Mouse (Mus musculus) spleen, adult 2 months (tissue): ENCODE results near the gene Trappc4. TPM values are rescaled to one million over a fixed set of nuclear protein-coding genes. Genes with fewer than 3 reads are reported as not detected.

ENCODE experiments used
- DNase-seq, 2 experiments: peaks; one replicate each; pipeline versions ENCODE4 v3.0.0 to v3.0.0-alpha.2; 2012 to 2021; ENCODE audit warnings: low spot score in 2 of 2, low read depth in 1 of 2
- H3K27ac ChIP-seq: fragments of 200-500 bp; 2 replicates; pipeline ENCODE4 v1.5.1; 2012; ENCODE audit warnings: low read length, inconsistent platforms; ENCODE audit not compliant: insufficient read depth
- H3K27me3 ChIP-seq: fragments of 200-500 bp; 2 replicates; pipeline ENCODE4 v1.6.1; 2012; ENCODE audit warnings: mild to moderate bottlenecking, moderate library complexity, low read length, inconsistent platforms; ENCODE audit not compliant: control insufficient read depth, insufficient read depth
- H3K36me3 ChIP-seq: fragments of 200-500 bp; 2 replicates; pipeline ENCODE4 v1.6.1; 2012; ENCODE audit warnings: mild to moderate bottlenecking, low read length, inconsistent platforms; ENCODE audit not compliant: control insufficient read depth, insufficient read depth
- H3K4me1 ChIP-seq: fragments of 200-500 bp; 2 replicates; pipeline ENCODE4 v1.6.1; 2011; ENCODE audit warnings: inconsistent platforms; ENCODE audit not compliant: control insufficient read depth, insufficient read depth, insufficient read length
- H3K4me3 ChIP-seq: fragments of 200-500 bp; 2 replicates; pipeline ENCODE4 v1.5.1; 2011; ENCODE audit warnings: mild to moderate bottlenecking, inconsistent platforms; ENCODE audit not compliant: insufficient read depth, insufficient read length; ENCODE audit errors: extremely low read depth
- CTCF ChIP-seq: fragments of 200-500 bp; IDR thresholded peaks from 2 replicates; pipeline ENCODE4 v1.5.1; 2011; ENCODE audit warnings: mild to moderate bottlenecking, inconsistent platforms; ENCODE audit not compliant: insufficient read depth, insufficient read length, insufficient replicate concordance; ENCODE audit errors: extremely low read depth
- POLR2A ChIP-seq: fragments of 200-500 bp; IDR thresholded peaks from 2 replicates; pipeline ENCODE4 v1.6.1; 2011; ENCODE audit warnings: low read depth, low read length, inconsistent platforms
- WGBS: fragments of 180-500 bp; shearing (Covaris S2); methylation state at CpG from one replicate; pipeline ENCODE4 v1.1.7; 2018; 5-methylcytosine and 5-hydroxymethylcytosine counted together
- polyA plus RNA-seq: library from polyadenylated mRNA; depleted of rRNA; stranded (reverse); fragments of >200 nt; gene quantifications from 2 replicates; pipeline ENCODE4 v1.2.3, GENCODE M21; 2012

Trappc4 gene
- polyA plus RNA-seq, 1 experiment, result 22.9 TPM

DNA sequence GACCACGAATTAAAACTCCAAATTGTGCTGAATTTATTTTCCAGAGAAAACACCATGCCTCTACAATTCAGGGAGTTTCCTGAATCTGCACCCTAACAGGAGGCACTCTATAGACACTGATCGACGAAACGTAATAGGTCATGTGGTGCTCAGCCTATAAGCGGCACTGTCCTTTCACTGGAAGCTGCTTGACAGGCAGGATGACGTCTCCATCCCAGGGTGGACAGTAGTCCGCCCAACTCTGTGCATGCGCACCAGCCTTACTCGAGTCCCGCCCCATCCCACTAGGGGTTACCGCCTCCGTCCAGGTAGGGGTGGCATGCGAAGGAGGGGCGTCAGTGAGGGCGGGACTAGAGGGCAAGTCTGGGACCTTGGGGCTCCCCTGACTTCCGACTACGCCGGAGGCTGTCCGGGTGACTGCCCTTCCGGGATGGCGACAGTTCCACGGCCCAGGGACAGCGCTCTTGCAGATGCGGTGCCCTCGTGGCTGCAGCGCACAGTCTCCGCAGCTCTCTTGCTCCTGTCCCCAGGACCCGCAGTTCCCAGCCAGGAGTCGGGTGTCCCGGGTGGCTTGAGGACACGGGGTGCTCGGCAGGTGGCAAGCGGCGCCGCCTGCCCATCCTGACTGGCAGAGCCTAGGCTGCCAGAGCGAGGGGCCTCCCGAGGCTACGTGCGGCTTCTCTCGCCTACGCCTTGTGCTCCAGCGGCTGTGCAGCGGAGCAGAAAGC is 10.6 kb downstream of the Trappc4 start, which contains the start of gene Slc37a4:
TSS of gene Slc37a4 (plus strand) at position 169 of the 728 bp plus-strand sequence.
- peaks cover 3% of the 10 kb centered on the region; the same call in 1 of the 2 replicates for H3K4me1 ChIP-seq
- WGBS, result under 1% methylated on average over 43 of the region's 43 CpGs
- peak; percentile 89 to 95 for DNase-seq
- H3K4me3 ChIP-seq, result peak within 1 kb of the TSS; percentile 79
- no peaks in the 10 kb centered on the region for H3K27me3 ChIP-seq
- H3K36me3 ChIP-seq, result peaks cover 9% of the 10 kb centered on the region; the same call in 1 of the 2 replicates
- TF ChIP-seq POLR2A (peak; percentile 91), CTCF (no peak)
- H3K27ac ChIP-seq, result peak within 1 kb of the TSS; percentile 73

DNA sequence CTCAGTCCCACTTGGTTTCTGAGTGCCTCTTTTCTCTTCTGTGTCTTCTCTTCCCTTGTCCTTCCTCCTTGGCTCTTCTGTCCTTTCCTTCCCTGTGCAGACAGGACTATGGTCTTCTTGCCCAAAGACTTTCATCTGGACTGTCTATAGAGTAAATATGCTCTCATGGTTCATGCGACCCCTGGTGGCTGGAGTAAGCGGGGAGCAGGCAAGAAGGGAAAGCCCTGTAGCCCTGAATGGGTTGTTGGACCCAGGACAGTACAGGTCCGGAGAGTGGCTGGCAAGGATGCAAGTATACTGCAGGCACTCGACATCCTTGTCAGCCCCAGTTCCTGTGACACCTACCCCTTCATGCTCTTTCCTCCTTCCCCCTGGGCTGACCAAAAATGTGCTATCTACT is 15.9 kb downstream of the Trappc4 start:
- Histone ChIP-seq H3K27me3 (no peaks in the 10 kb centered on the region), H3K4me3 (no peak overlapping the region), H3K27ac (no peak overlapping the region), H3K4me1 (no peaks in the 10 kb centered on the region), H3K36me3 (peaks cover 23% of the 10 kb centered on the region)
- peak in 1 of 2 experiments; percentile 76 for DNase-seq
- no peak for TF ChIP-seq POLR2A
- peak; percentile 57; the same call in 1 of the 2 replicates for TF ChIP-seq CTCF
- WGBS, result 39% methylated on average over 4 of the region's 4 CpGs

DNA sequence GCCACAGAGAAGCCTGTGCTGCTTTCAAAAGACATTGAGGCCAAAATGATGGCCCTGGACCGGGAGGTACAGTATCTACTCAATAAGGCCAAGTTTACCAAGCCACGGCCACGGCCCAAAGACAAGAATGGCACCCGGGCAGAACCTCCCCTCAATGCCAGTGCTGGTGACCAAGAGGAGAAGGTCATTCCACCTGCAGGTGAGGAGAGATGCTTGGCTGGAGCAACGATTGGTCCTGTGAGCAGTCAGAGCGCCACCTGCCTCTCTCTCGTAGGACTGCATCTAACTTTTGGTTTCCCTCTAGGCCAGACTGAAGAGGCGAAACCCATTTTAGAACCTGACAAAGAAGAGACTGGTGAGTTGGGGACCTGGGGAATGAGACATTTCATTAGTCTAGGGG is 18.1 kb downstream of the Trappc4 start:
- no peak overlapping the region for H3K27ac ChIP-seq
- no peaks in the 10 kb centered on the region for H3K4me1 ChIP-seq
- peaks cover 40% of the 10 kb centered on the region for H3K36me3 ChIP-seq
- TF ChIP-seq POLR2A (no peak), CTCF (peak; percentile 70; the same call in 1 of the 2 replicates)
- 60% methylated on average over 8 of the region's 8 CpGs for WGBS
- no peaks in the 10 kb centered on the region for H3K27me3 ChIP-seq
- DNase-seq, result peak in 1 of 2 experiments; percentile 56
- no peak overlapping the region for H3K4me3 ChIP-seq

DNA sequence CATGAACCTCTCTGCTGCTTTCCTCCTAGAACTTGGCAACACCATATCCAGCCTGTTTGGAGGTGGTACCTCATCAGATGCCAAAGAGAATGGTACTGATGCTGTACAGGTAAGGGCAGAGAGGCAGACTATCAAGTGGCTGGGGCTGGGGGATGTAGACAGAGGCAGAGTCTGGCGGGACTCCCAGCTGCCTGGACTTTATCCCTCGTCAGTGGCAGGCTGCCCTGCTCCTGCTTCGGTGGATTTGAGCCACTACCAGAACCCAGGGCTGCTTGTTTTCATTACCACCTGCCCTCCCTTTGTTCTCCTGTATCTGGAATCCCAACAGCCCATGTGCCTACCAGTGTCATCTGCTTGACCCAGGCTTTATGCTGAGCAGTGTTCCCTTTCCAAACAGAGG is 20.2 kb downstream of the Trappc4 start:
- Histone ChIP-seq H3K27me3 (no peaks in the 10 kb centered on the region), H3K27ac (no peak overlapping the region), H3K4me1 (no peaks in the 10 kb centered on the region), H3K36me3 (peaks cover 55% of the 10 kb centered on the region), H3K4me3 (no peak overlapping the region)
- WGBS, result 85% methylated on average over 3 of the region's 3 CpGs
- TF ChIP-seq CTCF, result no peak
- TF ChIP-seq POLR2A, result no peak
- no peak for DNase-seq

DNA sequence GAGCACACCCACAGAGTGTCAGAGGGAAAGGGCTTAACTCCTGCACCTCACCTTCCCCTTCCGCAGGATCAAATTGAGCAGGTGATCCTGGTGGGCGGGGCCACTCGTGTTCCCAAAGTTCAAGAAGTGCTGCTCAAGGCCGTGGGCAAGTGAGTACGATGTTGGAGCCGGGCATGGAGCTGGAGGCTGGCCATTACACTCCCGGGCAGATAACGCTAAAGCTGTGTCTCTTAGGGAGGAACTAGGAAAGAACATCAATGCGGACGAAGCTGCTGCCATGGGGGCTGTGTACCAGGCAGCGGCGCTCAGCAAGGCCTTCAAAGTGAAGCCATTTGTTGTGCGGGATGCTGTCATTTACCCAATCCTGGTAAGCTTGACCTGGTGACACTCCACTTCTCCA is 22.8 kb downstream of the Trappc4 start:
- DNase-seq, result no peak
- H3K36me3 ChIP-seq, result peaks cover 58% of the 10 kb centered on the region
- H3K4me1 ChIP-seq, result peaks cover 7% of the 10 kb centered on the region; the same call in 1 of the 2 replicates
- WGBS, result 97% methylated on average over 13 of the region's 13 CpGs
- no peaks in the 10 kb centered on the region for H3K27me3 ChIP-seq
- no peak overlapping the region for H3K27ac ChIP-seq
- no peak overlapping the region for H3K4me3 ChIP-seq
- no peak for TF ChIP-seq POLR2A
- TF ChIP-seq CTCF, result no peak

DNA sequence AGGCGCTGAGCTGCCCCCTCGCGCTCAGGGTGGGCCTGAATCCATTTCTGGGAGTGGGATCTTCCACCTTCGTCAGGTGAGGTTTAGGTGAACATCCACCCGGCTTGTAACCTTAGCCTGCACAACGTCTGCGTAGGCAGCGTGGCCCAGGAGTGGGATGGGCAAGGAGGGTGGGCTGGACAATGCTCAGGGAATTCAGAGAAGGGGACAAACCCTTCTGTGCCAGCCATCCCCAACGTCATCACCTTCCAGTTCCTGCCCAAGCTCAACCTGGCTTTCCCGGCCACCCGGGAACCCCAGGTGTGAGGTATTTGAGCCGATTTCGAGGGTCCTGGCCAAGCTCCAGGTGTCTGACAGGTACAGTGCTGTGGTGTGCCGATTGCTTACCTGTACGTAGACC is 27.5 kb downstream of the Trappc4 start:
- WGBS, result 6% methylated on average over 15 of the region's 15 CpGs
- Histone ChIP-seq H3K27ac (peak overlapping the region; percentile 79), H3K36me3 (peaks cover 27% of the 10 kb centered on the region), H3K4me1 (peaks cover 7% of the 10 kb centered on the region; the same call in 1 of the 2 replicates), H3K4me3 (peak overlapping the region; percentile 92), H3K27me3 (no peaks in the 10 kb centered on the region)
- TF ChIP-seq CTCF, result no peak
- no peak for TF ChIP-seq POLR2A
- DNase-seq, result no peak
